Mouse (Mus musculus) lung, adult 2 months (tissue): ENCODE data around the gene Plbd2.

Experiments
- CTCF ChIP-seq: fragments of 200-500 bp; IDR thresholded peaks from 2 replicates; pipeline ENCODE4 v1.5.1; 2011; ENCODE audit warnings: mild to moderate bottlenecking, low read length, control low read depth; ENCODE audit not compliant: insufficient read depth
- POLR2A ChIP-seq: fragments of 200-500 bp; IDR thresholded peaks from 2 replicates; pipeline ENCODE4 v1.6.1; 2011; ENCODE audit warnings: low read depth, mild to moderate bottlenecking, control low read depth, low read length, borderline replicate concordance; ENCODE audit errors: extremely low read depth

GRCm38 (mm10) chr5:120468336-120468735 is 35.1 kb downstream of the Plbd2 start:
- TF ChIP-seq POLR2A, result no peak
- no peak for TF ChIP-seq CTCF
